Mouse (Mus musculus) olfactory bulb, adult 2 months (tissue): ENCODE data around the gene Kpna6.

ENCODE experiments used
- CTCF ChIP-seq: fragments of 200-500 bp; IDR thresholded peaks from 2 replicates; pipeline ENCODE4 v1.5.1; 2012; ENCODE audit warnings: low read depth, mild to moderate bottlenecking, low read length, moderate library complexity; ENCODE audit not compliant: insufficient read depth
- POLR2A ChIP-seq: fragments of 200-500 bp; IDR thresholded peaks from 2 replicates; pipeline ENCODE4 v1.6.1; 2012; ENCODE audit warnings: mild to moderate bottlenecking, low read depth, low read length, moderate library complexity; ENCODE audit not compliant: insufficient read depth

DNA sequence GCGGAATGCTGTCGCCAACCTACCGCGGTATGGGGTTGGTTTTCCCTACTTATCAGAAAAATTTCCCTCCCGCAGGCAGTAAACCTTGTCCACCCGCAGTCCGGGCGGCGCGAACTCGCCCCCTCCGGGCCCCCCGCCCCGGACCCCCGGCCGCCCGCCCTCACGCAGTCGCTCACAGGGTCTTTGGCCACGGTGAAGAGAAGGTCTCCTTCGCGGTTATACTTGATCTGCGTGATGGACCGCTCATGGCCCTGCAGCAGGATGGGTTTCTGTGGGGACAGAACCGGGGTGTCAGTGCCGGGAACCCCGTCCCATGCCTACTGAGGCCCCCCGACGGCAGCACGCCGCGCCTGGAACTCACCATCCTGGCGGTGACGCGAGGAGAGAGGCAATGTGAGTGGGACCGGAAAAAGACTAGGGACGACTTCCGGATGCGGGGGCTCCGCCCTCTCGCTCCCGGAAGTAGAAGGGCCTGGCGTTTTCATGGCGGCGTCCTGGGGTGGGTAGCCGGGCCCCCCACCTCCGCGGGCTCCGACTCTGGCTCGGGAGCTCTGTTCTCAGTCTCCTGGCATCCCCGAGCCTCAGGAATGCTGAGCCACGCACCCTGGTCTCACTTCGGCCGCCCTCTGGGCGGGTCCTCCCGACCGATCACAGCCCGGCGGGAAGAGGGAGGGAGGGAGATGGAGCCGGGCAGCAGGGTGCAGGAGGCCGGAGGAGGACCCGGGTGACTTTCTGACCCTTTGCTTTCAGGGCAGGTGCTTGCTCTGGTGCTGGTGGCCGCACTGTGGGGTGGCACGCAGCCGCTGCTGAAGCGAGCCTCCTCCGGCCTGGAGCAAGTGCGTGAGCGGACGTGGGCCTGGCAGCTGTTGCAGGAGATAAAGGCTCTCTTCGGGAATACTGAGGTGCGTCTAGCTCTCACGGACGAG is 72.1 kb downstream of the Kpna6 start, which contains the start of the genes Eif3i and Tmem234:
- TF ChIP-seq POLR2A (peak; percentile 52), CTCF (no peak)
